18 mouse cellular contexts compared by ENCODE assay signal in genomic region chr1:135367005-135367404, GRCm38 (mm10). TPM values are rescaled to one million over a fixed set of nuclear protein-coding genes. Genes with fewer than 3 reads are reported as not detected.
DNase-seq lines count a peak whose midpoint lies in the region; ATAC-seq and TF ChIP-seq lines count a peak whose summit lies in the region.
"Had no signal": no experiment of that assay in that cellular context is flagged by ENCODE, and none has a peak within 500 bp of the region (broad histone marks: within the 10 kb centered on the region; RNA-seq: fewer than 3 reads in every experiment).

No protein-coding gene starts in this region.

- intact Hi-C loops in heart, postnatal 14 days (cut with DNase I) = loop anchor here (5.0 to 10.0 kb wide), 2 partner anchors 50 to 382 kb away; no protein-coding TSS in a partner anchor

- DNase-seq in heart, postnatal 14 days = no peak
- peak; percentile 21 for DNase-seq in MEL (ENCODE audit: low read depth, low spot score)
- DNase-seq in adrenal gland, adult 2 months = peak; percentile 85
- no peak for DNase-seq in layer of hippocampus, adult 11-12 months (ENCODE audit: low spot score)
- no peak for DNase-seq in cerebellum, adult 8-10 months
- DNase-seq: cerebellum, adult 11 months; heart, adult 2 months; liver, embryonic 13.5 days; retina, postnatal 1 day; thymus, postnatal 36 days had no signal

- no peaks in the 10 kb centered on the region for H3K36me3 ChIP-seq in heart, embryonic 16.5 days (ENCODE audit: control insufficient read depth, insufficient read depth)
- H3K36me3 ChIP-seq in MEL (ENCODE audit: control insufficient read depth in 1 of 2, insufficient read depth in 2 of 2, low read length in 2 of 2) = no peaks in the 10 kb centered on the region
- H3K36me3 ChIP-seq: liver, embryonic 13.5 days had no signal

- no peak for TF ChIP-seq RAD21 in MEL (IDR thresholded peaks at IDR 0.05; ENCODE audit: low read depth, low read length)

- peaks cover 2% of the 10 kb centered on the region for H3K9me3 ChIP-seq in heart, embryonic 16.5 days (replicated peaks; ENCODE audit: control insufficient read depth, low read length)
- H3K9me3 ChIP-seq in MEL (replicated peaks; ENCODE audit: insufficient read depth, low read length) = no peaks in the 10 kb centered on the region
- H3K9me3 ChIP-seq: forebrain, embryonic 13.5 days; liver, embryonic 13.5 days had no signal

- ATAC-seq in heart, embryonic 16.5 days (replicated peaks; ENCODE audit: extremely low read depth, insufficient read depth, low FRiP score) = peak; percentile 56

- 37% methylated on average over 7 of the region's 7 CpGs for WGBS in heart, embryonic 16.5 days
- WGBS in olfactory bulb, adult 2 months = 55% methylated on average over 7 of the region's 7 CpGs

- no peak for TF ChIP-seq POLR2A in MEL (IDR thresholded peaks at IDR 0.05; ENCODE audit: control insufficient read depth in 1 of 2, insufficient read depth in 1 of 2, low read depth in 1 of 2, low read length in 2 of 2, poor library complexity in 1 of 2)
- TF ChIP-seq POLR2A in olfactory bulb, adult 2 months (IDR thresholded peaks at IDR 0.05; ENCODE audit: insufficient read depth, low read depth, low read length) = no peak

- H3K4me3 ChIP-seq in heart, embryonic 16.5 days (ENCODE audit: low read length) = no peak overlapping the region
- no peak overlapping the region for H3K4me3 ChIP-seq in MEL (ENCODE audit: control insufficient read depth in 1 of 2, insufficient read depth in 1 of 2, low read depth in 2 of 2, low read length in 2 of 2)
- H3K4me3 ChIP-seq in olfactory bulb, adult 2 months (ENCODE audit: insufficient read depth, low read depth, low read length) = no peak overlapping the region
- H3K4me3 ChIP-seq: forebrain, embryonic 13.5 days; heart, adult 2 months; liver, embryonic 13.5 days; megakaryocyte, embryonic 14.5 days had no signal

- no peak overlapping the region for H3K9ac ChIP-seq in heart, embryonic 16.5 days (ENCODE audit: low read length)
- no peak overlapping the region for H3K9ac ChIP-seq in MEL (ENCODE audit: control insufficient read depth, low read depth, low read length, poor library complexity, severe bottlenecking)
- H3K9ac ChIP-seq: forebrain, embryonic 13.5 days; liver, embryonic 13.5 days had no signal

- H3K4me2 ChIP-seq in heart, embryonic 16.5 days (ENCODE audit: low read depth, low read length) = no peak overlapping the region
- H3K4me2 ChIP-seq: forebrain, embryonic 13.5 days; liver, embryonic 13.5 days had no signal

- H3K27ac ChIP-seq in heart, embryonic 16.5 days (ENCODE audit: low read length) = no peak overlapping the region
- H3K27ac ChIP-seq in MEL (ENCODE audit: control insufficient read depth, low read depth, low read length) = no peak overlapping the region
- H3K27ac ChIP-seq in olfactory bulb, adult 2 months (ENCODE audit: insufficient read depth, low read depth, low read length) = peak overlapping the region; percentile 79
- H3K27ac ChIP-seq: forebrain, embryonic 13.5 days; heart, adult 2 months; liver, embryonic 13.5 days had no signal

- H3K4me1 ChIP-seq in heart, embryonic 16.5 days (ENCODE audit: control insufficient read depth, insufficient read depth, low read length) = peaks cover 17% of the 10 kb centered on the region
- H3K4me1 ChIP-seq in MEL (ENCODE audit: control insufficient read depth in 1 of 2, insufficient read depth in 2 of 2, low read length in 2 of 2) = peaks cover 6 to 12% of the 10 kb centered on the region in 2 experiments
- H3K4me1 ChIP-seq in olfactory bulb, adult 2 months (ENCODE audit: control insufficient read depth, insufficient read depth, low read length) = peaks cover 33% of the 10 kb centered on the region

- TF ChIP-seq CTCF in MEL (IDR thresholded peaks at IDR 0.05 in 2 of 3, conservative IDR thresholded peaks at IDR 0.05 in 1 of 3; ENCODE audit: control insufficient read depth in 1 of 3, insufficient read depth in 1 of 3, low read depth in 2 of 3, low read length in 3 of 3, poor library complexity in 1 of 3, severe bottlenecking in 1 of 3) = no peak
- TF ChIP-seq CTCF in olfactory bulb, adult 2 months (IDR thresholded peaks at IDR 0.05; ENCODE audit: insufficient read depth, low read depth, low read length) = no peak

- peaks cover 3% of the 10 kb centered on the region for H3K27me3 ChIP-seq in heart, embryonic 16.5 days (ENCODE audit: control insufficient read depth, insufficient read depth, low read length)
- H3K27me3 ChIP-seq in MEL (ENCODE audit: control insufficient read depth in 1 of 2, insufficient read depth in 2 of 2, low read length in 2 of 2) = no peaks in the 10 kb centered on the region
- H3K27me3 ChIP-seq: CH12.LX; forebrain, embryonic 13.5 days had no signal

- no peaks in the 10 kb centered on the region for H3K79me2 ChIP-seq in MEL (ENCODE audit: control insufficient read depth, insufficient read depth, low read length, poor library complexity)

- no peak for TF ChIP-seq EP300 in MEL (IDR thresholded peaks at IDR 0.05; ENCODE audit: low read depth in 1 of 2, low read length in 2 of 2)

TF ChIP-seq in MEL, 35 proteins besides CTCF, POLR2A, EP300 and RAD21:
- TF ChIP-seq ELF1 (IDR thresholded peaks at IDR 0.05; ENCODE audit: low read depth, low read length) (no peak), NRF1 (IDR thresholded peaks at IDR 0.05; ENCODE audit: insufficient read depth, low read depth, low read length, poor library complexity, severe bottlenecking) (no peak), CHD2 (IDR thresholded peaks at IDR 0.05; ENCODE audit: low read length) (no peak), MYC (IDR thresholded peaks at IDR 0.05; ENCODE audit: low read depth, low read length) (no peak), ZNF384 (IDR thresholded peaks at IDR 0.05; ENCODE audit: low read depth, low read length) (no peak), RCOR1 (IDR thresholded peaks at IDR 0.05; ENCODE audit: low read depth, low read length) (no peak)

RNA-seq across cellular contexts. Expression of gene Shisa4, which starts 8.0 kb away (rescaled TPM):
- polyA plus RNA-seq in heart, embryonic 16.5 days (2015; fragmentation: Nextera tagmentation; extraction: Ambion mirVana) = 23.5 and 24.7 TPM in 2 replicates
- total RNA-seq in heart, postnatal 14 days (2021) = 1 to 10 TPM; 2.7 to 4.2 TPM
- not detected in 2 replicates for total RNA-seq in MEL (2012; rRNA removed)
- polyA plus RNA-seq in MEL (2012; ENCODE audit: insufficient read depth in 1 of 2, insufficient read length in 2 of 2, low read depth in 1 of 2, low replicate concordance in 2 of 2, missing spikeins in 1 of 2) = not detected
- total RNA-seq in adrenal gland, adult 2 months (2021) = 10 to 100 TPM in 1 of 2 experiments, 1 to 10 TPM in 1; 9.6 to 11.7 TPM
- 29.3 and 47.0 TPM in 2 replicates for polyA plus RNA-seq in adrenal gland, adult 2 months (2012; rRNA removed)
- not detected in 2 replicates for polyA plus RNA-seq in olfactory bulb, adult 2 months (2012; ENCODE audit: insufficient read depth, insufficient read length, low replicate concordance, missing spikeins)
- total RNA-seq: hematopoietic stem cell, adult 5-6 weeks; monocyte, adult 5-6 weeks had no signal

RNA-seq across cellular contexts. Expression of gene Lmod1, which starts 42.4 kb away (rescaled TPM):
- polyA plus RNA-seq in heart, embryonic 16.5 days (2015; fragmentation: Nextera tagmentation; extraction: Ambion mirVana) = 1.7 TPM in 2 replicates
- total RNA-seq in heart, postnatal 14 days (2021) = 1 to 10 TPM; 1.9 to 3.0 TPM
- total RNA-seq in MEL (2012; rRNA removed) = not detected in 2 replicates
- polyA plus RNA-seq in MEL (2012; ENCODE audit: insufficient read depth in 1 of 2, insufficient read length in 2 of 2, low read depth in 1 of 2, low replicate concordance in 2 of 2, missing spikeins in 1 of 2) = not detected
- 1 to 10 TPM; 2.1 to 2.6 TPM for total RNA-seq in adrenal gland, adult 2 months (2021)
- polyA plus RNA-seq in adrenal gland, adult 2 months (2012; rRNA removed) = 0.77 and 1.1 TPM in 2 replicates
- polyA plus RNA-seq in olfactory bulb, adult 2 months (2012; ENCODE audit: insufficient read depth, insufficient read length, low replicate concordance, missing spikeins) = not detected in 2 replicates
- total RNA-seq: CH12.LX; common myeloid progenitor, adult 5-6 weeks; hematopoietic stem cell, adult 5-6 weeks; monocyte, adult 5-6 weeks had no signal

RNA-seq across cellular contexts. Expression of gene Timm17a, which starts 53.4 kb away (rescaled TPM):
- polyA plus RNA-seq in heart, embryonic 16.5 days (2015; fragmentation: Nextera tagmentation; extraction: Ambion mirVana) = 342 and 379 TPM in 2 replicates
- 100 to 1,000 TPM; 359 to 389 TPM for total RNA-seq in heart, postnatal 14 days (2021)
- 177 and 182 TPM in 2 replicates for total RNA-seq in MEL (2012; rRNA removed)
- polyA plus RNA-seq in MEL (2012; ENCODE audit: insufficient read depth in 1 of 2, insufficient read length in 2 of 2, low read depth in 1 of 2, low replicate concordance in 2 of 2, missing spikeins in 1 of 2) = 100 to 1,000 TPM in 1 of 2 experiments, not detected in 1; 315 TPM
- 100 to 1,000 TPM; 174 to 237 TPM for total RNA-seq in adrenal gland, adult 2 months (2021)
- polyA plus RNA-seq in adrenal gland, adult 2 months (2012; rRNA removed) = 40.7 and 54.2 TPM in 2 replicates
- not detected in 2 replicates for polyA plus RNA-seq in olfactory bulb, adult 2 months (2012; ENCODE audit: insufficient read depth, insufficient read length, low replicate concordance, missing spikeins)

Comparison
In these comparisons a context has a peak if more than half of its experiments do, and no peak if none do; other contexts are left out.
1. DNase-seq: peak in MEL (single experiment) and adrenal gland, adult 2 months (single experiment); none in heart, postnatal 14 days (0 of 2), layer of hippocampus, adult 11-12 months (single experiment) and cerebellum, adult 8-10 months (single experiment).
2. RNA of gene Shisa4, which starts 8.0 kb away (polyA plus RNA-seq): 29.3 to 47.0 TPM in adrenal gland, adult 2 months and 23.5 to 24.7 TPM in heart, embryonic 16.5 days; not detected in MEL and not detected in olfactory bulb, adult 2 months; every median in the first group is over 10 times any median in the second.